Mouse (Mus musculus) retina, embryonic 14.5 days (tissue): ENCODE results near the gene Parp14.
"Not testable (repeated sequence)": the region's sequence is repeated elsewhere in the genome, so short reads cannot be mapped to it uniquely, and the experiment has no call there.

Source experiments
- DNase-seq: peaks from one replicate; pipeline ENCODE4 v3.0.0-alpha.2; 2015; ENCODE audit warnings: low spot score

Parp14 gene

DNA sequence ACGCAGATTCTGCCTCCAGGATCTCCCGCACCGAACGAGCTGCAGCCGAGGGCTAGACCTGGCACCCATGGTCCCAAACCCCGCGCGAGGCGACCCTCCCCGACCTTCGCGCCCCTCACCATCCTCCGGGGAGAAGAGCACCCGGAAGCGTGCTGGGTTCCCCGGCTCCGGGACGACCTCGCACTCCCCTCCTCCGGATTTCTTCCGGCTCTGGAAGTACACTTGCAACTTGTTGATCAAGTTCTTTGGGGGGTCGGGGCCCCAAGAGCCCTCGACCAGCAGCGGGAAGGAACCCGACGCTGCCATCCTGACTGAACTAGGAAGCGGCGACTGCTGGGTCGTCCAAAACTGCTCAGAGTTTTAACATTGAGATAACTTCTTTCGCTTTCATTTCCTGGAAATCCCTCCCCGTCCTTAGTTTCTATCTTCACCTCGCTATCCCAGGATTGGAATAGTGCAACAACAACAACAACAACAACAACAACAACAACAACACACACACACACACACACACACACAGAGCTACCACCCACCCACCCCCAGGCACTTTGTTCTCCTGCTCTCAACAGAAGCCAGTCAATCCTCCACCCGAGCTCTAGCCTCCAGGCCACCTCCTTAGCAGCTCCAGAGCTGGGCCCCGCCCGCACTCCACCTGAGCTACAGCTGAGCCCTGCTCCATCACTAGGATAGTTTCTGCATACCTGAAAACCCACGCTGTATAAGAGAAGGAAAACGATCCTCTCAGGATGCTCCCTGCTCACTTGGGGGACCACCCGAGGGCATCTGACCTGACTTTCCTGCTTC is at the start of gene Parp14:
TSS of gene Parp14 (minus strand) at position 497 of the 804 bp plus-strand sequence.
- peak; percentile 45 for DNase-seq

DNA sequence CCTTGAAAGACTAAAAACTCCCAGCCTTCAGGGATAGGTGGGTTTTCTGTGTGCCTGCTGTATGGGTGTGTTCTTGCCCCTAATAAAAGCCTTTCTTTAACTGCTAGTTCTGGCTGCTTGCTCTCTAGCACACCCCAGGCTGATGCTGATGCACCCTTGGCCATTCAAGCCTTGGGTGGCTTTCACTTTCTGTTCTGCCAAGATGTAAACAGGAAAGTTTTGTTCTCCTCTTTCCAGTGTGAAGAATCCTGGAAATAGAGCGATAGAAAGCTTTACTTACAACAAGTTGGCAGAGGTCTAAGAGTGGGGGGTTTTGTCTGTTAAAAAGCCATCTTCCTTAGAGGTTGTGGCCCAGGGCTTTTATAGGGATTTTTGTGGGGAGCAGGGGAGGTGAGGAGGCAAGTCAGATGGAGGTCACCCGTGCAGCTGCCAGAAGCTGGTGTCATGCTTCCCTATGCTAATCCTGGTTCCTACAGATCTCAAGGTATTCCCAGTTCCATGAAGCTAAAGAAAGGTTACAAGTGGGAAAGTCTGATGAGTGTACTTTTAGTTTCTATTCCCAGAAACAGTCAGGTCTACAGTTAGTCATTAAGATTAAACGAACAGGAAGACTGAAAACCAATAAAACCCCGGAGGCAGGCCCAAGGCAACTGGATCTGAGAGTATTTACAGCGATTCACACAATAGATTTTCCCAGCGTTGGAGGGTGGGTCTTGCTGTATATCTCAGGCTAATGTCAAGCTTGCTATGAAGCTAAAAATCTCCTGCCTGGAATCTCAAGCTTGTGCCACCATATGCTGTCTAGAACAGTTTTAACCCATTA is 47.6 kb upstream of the Parp14 start:
- DNase-seq: no peak

DNA sequence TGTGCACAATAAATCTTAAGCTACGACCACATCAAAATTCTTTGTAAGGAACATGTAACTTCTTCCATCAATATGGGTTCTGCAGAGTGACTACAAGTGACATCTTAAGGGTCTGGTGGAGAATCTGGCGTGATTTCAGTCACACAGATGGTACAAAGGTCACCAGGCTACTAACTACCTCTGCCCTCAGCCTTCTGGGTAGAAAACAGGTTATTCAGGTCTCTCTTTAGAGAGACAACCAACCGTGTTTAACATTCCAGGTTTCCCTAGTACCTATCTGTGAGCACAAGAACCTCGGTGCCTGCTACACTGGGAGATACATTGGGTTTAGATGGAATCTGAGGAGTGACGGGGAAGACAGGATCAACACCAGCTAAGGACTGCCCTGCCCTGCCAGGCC is 43.0 kb upstream of the Parp14 start:
- DNase-seq: no peak

GRCm38 (mm10) chr16:35913526-35913925 is 42.2 kb upstream of the Parp14 start:
- peak; percentile 35 for DNase-seq

DNA sequence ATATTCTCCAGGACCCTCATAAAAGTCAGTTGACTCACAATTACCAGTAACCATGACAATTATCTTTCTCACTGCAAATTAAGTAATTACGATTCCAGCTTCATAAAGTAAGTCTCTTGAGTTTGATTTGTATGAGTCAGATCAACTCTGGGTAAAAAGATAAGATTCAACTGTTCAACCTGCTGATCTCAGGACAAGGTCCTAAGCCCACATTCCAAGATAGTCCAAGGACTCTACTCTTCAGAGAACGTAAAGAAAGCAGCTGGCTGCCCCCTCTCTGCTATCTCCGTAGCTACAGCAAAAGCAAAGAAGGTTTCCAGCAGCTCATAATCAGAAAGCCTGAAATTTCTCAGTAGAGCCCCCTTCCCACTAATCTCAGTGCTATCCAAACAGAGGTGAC is 40.1 kb upstream of the Parp14 start:
- no peak for DNase-seq

DNA sequence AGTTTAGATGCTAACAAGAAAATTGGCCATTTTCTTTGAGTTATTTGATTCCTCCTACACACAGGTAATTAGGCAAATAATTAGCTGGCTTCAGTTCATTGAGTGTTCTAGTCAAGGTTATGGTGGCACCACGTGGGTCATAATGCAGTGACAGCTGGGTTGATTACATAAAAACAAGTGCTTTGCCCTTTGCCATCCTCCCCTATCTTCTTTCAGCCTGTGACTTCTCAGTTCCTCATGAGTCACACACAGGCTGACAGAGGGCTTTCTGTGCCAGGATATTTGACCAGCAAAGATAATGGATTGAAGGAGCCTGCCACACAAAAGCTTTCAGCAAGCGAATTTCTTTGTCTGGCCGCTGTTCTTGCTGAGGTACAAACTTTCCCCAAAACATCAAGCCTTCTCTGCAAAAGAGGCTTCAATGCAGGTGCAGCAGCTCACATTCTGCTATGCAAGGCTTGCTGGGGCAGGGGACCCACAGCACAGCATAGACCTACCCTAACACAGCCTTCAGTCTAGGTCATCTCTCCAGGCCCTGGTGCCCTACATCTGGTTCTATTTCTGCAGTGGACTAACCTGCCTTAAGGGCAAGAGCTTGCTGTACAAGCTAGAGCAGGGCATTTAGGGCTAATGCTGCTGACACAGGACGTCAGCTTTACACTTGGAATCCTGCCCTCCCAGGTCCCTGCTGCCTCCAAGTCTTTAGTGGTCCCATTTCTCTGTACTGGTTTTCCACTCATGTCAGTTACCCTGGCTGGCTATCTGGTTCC is 36.3 kb upstream of the Parp14 start:
- DNase-seq: no peak

- no peak for DNase-seq
Measured at GRCm38 (mm10) chr16:35906887-35907286, 35.5 kb upstream of the Parp14 start.

GRCm38 (mm10) chr16:35905819-35906485 is 34.6 kb upstream of the Parp14 start:
- no peak for DNase-seq

DNA sequence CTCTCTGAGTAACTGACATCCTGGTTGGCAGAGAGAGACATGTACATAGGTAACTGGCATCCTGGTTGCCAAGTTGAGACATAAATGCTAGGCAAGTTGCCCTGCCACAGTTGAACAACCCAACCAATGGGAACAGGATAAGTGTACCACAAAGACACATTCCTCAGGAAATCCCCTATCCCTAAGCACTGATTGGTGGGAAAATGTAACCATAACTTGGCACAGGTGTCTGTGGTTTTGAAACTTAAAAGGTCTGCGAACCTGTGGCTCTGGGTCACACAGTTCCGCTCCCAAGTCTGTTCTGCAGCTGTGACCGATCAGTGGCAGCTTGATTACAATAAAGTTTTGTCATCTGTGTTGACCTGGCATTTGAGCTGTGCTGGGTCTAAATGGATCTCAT is 34.0 kb upstream of the Parp14 start:
- DNase-seq: no peak

DNA sequence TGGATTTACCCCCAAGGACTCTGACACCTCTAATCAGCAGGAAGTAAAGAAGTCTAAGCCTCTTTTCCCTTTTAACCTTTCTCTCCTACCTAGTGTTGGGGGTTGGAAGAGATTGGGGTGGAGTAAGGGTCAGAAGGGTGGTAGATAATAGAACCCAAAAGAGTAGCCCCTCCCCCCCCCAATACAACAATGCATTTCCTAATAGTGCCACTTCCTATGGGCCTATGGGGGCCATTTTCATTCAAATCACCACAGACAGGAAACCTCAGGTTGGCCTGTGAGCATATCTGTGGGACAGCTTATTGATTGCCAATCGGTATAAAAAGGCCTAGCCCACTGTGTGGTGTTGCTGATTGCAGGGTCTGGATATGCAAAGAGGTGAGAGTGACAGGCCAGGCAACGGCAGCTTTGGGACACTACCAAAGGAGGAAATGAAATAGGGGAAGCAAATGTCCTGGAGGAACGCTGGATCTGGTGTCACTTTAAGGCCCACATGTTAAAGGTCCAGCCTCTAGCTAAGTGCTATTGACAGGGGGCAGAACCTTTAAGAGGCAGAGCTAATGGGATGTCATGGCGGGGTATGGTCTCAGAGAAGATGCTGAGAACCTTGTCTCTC is 32.9 kb upstream of the Parp14 start:
- no peak for DNase-seq

DNA sequence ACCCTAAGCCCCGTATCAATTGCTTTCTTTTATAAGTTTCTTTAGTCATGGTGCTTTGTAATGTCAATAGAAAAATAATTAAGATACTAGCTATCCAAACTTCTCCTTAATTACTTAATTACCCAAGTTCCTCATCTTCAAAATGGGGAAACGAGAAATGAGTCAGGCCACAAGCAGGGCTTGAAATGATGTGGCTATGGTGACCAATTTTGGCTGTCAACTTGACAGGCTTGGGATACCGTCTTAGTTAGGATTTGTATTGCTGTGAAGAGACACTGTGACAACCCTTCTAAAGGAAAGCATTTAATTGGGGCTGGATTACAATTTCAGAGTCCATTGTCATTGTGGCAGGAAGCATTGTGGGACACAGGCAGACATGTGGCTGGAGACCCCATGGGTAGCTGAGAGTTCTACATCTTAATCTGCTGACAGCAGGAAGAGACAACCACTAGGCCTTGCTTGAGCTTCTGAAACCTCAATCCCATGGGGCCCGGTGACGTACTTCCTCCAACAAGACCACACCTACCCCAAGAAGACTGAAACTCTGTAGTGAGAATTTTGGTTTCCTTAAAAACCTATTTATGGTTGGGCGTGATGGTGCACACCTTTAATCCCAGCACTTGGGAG is 31.8 kb upstream of the Parp14 start:
- DNase-seq: no peak

DNA sequence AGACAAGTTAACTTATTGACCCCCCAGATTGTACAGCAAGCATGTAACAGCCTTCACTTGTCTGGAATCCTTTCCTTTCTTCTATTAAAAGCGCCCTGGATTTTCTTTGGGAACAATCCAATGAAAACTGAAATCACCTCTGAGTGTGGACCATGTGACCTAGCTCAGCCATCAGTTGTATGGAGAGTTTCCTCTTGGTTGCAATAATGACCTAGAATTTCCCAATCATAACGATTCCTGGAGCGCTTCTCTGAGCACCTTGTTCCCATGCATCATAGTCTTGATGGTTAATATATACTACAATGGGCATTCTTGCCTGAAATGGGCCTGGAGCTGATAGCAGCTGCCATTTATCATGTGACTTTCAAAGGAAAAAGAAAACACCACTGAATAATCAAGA is 29.2 kb upstream of the Parp14 start:
- DNase-seq: no peak

GRCm38 (mm10) chr16:35894997-35895396 is 23.7 kb upstream of the Parp14 start:
- DNase-seq: no peak

- not testable (repeated sequence) for DNase-seq
Measured at GRCm38 (mm10) chr16:35891603-35892002, 20.3 kb upstream of the Parp14 start.

- DNase-seq: no peak
Measured at GRCm38 (mm10) chr16:35890645-35891044, 19.3 kb upstream of the Parp14 start.

DNA sequence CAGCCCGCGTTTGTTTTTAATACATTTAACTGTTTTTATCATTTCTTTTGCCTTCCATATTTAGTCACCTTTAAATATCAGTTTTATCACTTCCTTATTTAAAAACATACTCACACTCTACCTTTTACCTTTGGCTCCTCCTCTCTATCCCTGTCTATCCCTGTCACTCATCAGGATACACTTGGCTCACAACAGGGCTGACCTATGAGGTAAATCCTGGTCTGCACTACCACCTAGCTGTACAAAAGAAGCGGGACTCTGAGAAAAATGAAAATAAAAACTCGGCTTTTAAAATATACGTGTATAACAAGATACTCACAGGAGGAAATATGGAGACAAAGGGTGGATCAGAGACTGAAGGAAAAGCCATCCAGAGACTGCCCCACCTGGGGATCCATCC is 17.6 kb upstream of the Parp14 start:
- DNase-seq: no peak

GRCm38 (mm10) chr16:35888174-35888573 is 16.8 kb upstream of the Parp14 start:
- no peak for DNase-seq

DNA sequence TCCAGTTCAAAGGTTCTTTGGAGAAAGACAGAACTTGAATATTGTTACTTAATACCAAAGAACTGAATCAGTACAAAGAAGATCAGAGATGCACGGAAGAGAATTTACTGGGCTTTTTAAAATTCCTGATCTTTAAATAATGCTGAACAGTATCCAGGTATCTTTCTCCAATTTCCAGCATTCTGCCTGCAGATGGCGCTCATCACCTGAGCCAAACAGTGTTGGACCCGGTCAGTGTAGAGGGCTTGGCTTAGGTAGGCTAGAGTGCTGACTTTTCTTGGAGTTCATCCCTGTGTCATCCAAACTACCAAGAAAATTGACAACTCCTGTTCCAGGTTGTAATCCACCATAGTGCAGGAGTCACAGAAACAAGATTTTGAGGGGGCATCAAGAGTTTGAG is 3.1 kb upstream of the Parp14 start:
- DNase-seq: peak; percentile 55

DNA sequence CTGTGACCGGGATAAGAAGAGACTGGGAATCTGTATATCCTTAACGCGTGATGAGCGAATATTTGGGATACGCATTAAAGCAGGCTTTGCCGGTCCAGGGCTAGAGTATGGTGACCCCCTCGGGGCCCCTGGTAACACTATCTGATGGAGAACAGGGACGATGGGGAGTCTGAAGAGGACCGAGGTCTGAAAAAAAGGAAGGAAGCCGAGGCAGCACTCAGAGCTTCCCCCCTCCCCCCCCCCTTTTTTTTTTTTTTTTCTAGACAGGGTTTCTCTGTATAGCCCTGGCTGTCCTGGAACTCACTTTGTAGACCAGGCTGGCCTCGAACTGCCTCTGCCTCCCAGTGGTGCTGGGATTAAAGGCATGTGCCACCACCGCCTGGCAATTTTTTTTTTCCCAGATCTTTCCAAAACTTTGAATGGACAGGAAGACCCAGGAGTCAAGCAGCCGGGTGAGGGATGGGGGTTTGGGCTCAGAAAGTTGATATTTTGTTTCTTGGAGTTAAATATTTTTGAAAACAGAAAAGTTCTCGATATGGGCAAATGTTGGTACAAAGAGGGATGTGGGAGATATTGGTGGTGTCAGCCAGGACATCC is 1.2 kb upstream of the Parp14 start:
- DNase-seq: no peak

DNA sequence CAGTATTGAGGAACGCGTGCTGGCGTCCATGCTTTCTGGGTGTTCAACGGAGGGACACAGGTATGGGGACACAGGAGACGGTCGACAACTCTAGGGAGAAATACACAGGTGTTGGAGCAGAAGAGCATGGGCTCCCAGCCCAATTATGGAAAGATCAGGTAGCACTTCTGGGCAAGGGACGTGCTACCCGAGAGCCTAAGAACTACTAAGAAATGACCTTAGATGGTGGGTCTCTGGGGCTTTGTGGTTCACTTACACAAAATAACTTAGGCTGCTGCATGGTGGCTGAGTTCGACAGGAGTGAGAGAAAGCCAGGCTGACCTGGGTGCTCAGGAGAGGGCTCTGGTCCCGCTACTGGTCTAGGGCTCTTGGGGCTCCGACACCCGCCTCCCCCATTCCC is 554 bp upstream of the Parp14 start:
- no peak for DNase-seq

- peak; percentile 28 for DNase-seq
Measured at GRCm38 (mm10) chr16:35870581-35871047, 730 bp downstream of the Parp14 start.
